In the genomic region with DNA sequence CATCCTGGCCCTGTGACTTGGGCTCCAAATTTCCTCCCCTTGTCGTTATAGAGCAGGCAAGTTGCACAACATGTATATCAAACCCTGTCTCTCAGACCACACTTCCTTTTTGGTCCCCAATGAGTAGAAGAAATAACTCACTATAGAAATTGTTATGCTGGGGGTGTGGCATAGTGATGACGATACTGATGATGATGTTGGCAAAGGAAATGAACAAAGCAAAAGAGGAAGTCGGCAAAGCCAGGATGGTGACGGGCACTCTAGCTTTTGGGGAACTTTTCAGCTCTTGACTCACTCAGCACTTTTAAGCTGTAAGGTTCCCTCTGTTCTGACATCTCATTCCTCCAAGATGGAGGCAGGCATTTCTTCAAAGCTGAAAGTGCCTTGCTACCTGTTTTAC, we compare ENCODE assay signal across 12 mouse cellular contexts. TPM values are rescaled to one million over a fixed set of nuclear protein-coding genes. Genes with fewer than 3 reads are reported as not detected.
DNase-seq lines count a peak whose midpoint lies in the region.
"Had no signal": no experiment of that assay in that cellular context is flagged by ENCODE, and none has a peak within 500 bp of the region (broad histone marks: within the 10 kb centered on the region; RNA-seq: fewer than 3 reads in every experiment).

No protein-coding gene starts in this region.

- DNase-seq in kidney, adult 11 months = peak; percentile 5
- no peak for DNase-seq in kidney, postnatal 25 days
- DNase-seq in A20 (ENCODE audit: low read depth, low spot score) = peak; percentile 7
- peak; percentile 78 to 87 for DNase-seq in monocyte, adult 2 months (ENCODE audit: low read depth in 1 of 2, low spot score in 2 of 2)
- no peak for DNase-seq in c-Kit-positive CD71-positive TER-119-positive erythroid progenitor cells, embryonic 14.5 days (ENCODE audit: low spot score)
- DNase-seq in gastrocnemius, postnatal 25 days = no peak
- no peak for DNase-seq in cerebellum, postnatal 4 days (ENCODE audit: low spot score in 2 of 2)
- DNase-seq: cerebellum, postnatal 36 days had no signal

- H3K4me1 ChIP-seq in brown adipose tissue, adult 24 weeks (ENCODE audit: control insufficient read depth, insufficient read depth, insufficient read length, low read length) = no peaks in the 10 kb centered on the region
- H3K4me1 ChIP-seq: hindbrain, embryonic 15.5 days had no signal

- H3K27ac ChIP-seq in brown adipose tissue, adult 24 weeks (replicated peaks; ENCODE audit: low read depth, low read length) = peak overlapping the region; percentile 81
- H3K27ac ChIP-seq: hindbrain, embryonic 15.5 days had no signal

- no peak overlapping the region for H3K4me3 ChIP-seq in brown adipose tissue, adult 24 weeks (ENCODE audit: insufficient read depth, low read depth, low read length)
- H3K4me3 ChIP-seq: hindbrain, embryonic 15.5 days had no signal

RNA-seq across cellular contexts. Expression of a gene that starts 2.4 kb away (rescaled TPM):
- 1.7 and 9.4 TPM in 2 replicates for polyA plus RNA-seq in brown adipose tissue, adult 24 weeks (2012; ENCODE audit: insufficient read depth, insufficient read length, missing spikeins)
- total RNA-seq in gastrocnemius, postnatal 25 days (2021) = not detected
- polyA plus RNA-seq: heart, embryonic 11.5 days; hindbrain, embryonic 15.5 days; neural tube, embryonic 11.5 days had no signal

Comparison
In these comparisons a context has a peak if more than half of its experiments do, and no peak if none do; other contexts are left out.
1. DNase-seq: peak in kidney, adult 11 months (single experiment), A20 (single experiment) and monocyte, adult 2 months (2 of 2); none in kidney, postnatal 25 days (0 of 2), c-Kit-positive CD71-positive TER-119-positive erythroid progenitor cells, embryonic 14.5 days (single experiment), gastrocnemius, postnatal 25 days (single experiment) and cerebellum, postnatal 4 days (0 of 2).